Mouse (Mus musculus) cerebellum, postnatal 14 days (tissue): ENCODE results near the gene Il3ra.

Source experiments
- DNase-seq, 2 experiments: peaks; one replicate each; pipeline ENCODE4 v3.0.0; 2021; ENCODE audit warnings: mixed read lengths in 2 of 2

Gene Il3ra

DNA sequence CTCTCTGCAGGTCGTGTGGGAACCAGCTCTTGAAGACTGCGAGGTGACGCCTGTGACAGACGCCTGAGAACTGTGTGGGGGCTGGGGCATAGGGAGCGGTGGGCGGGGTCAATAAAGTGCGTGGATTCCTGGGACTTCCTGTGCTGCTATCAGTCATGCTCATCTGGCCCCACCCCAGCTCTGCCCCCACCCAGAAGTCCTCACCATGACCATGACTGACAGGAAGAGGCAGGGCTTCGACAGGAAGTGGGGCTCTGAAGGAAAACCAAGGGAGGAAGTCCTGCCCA is 9.2 kb downstream of the Il3ra start:
- no peak for DNase-seq

DNA sequence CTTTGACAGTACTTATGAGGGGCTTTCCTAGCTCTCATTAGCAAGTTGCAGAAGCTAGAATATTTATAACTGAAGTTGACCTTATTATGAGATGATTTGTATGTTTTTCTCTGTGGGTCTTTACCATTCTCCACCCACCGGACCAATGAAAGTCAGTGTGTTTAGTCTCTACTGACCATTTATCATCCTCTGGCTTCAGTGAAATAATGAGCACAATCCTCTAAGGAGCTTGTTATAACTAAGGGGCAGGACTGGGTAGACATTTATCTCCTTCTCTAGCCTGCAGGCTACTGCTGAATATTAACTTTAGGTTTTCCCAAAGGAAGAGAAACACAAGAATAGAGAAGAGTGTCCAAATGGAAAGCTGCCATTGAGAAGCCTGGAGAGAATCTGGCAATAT is 49.5 kb downstream of the Il3ra start:
- DNase-seq = no peak

DNA sequence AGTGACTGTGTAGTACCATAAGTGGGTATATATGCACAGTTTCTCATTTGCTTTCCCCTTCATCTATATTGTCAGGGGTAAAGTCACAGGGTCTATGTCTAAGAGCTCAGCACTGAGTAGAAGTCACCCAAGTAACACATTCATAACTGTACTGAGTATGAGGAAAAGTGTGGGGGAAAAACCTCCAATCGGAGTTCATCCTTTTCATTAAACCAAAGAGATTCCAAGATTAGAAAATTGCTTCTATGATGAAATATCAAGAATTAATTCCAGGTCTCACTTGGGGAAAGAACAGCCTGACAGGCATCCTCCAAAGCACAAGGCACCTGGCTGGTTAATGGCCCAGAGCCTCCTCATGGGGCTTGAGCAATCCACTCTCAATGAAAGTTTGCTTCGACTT is 54.9 kb downstream of the Il3ra start, which contains the start of gene Olfr721-ps1:
Olfr721-ps1 (plus strand) TSS at position 301 of the 400 bp plus-strand sequence.
- no peak for DNase-seq
